9 mouse cellular contexts compared by ENCODE assay signal in the genomic region with DNA sequence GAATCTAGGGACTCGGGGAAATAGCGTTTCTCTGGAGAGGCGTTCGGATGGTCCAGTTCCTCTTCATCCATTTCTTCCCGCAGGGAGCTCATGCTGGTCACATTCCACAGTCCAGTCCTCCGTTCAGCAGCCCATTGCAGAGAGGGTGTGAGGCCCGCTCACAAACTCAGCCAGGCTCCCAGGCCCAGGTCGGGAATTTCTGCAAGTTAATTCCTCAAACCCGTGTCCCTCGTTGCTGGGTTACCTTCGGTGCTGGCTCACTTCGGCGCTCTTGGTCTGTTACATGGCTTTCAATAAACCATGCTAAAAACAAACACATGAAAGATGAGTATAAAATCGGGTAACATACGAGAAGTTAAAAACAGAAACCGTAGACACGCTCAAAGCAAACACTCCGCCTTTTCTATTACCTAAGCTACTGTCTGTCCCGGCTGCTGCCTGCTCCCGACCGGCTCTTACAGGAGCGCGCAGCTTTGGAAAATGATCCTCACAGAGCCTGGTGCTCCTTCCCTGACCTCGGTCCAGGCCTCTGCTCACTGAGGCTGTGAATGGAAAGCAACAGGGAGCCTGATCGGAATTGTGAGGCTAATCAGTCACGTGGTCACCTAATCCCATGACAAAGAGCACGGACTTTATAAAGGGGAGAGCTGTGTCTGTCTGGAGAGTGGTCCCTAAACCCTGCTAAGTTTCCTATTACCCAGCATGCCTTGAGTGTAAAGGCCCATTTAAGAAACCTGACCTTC. TPM values are rescaled to one million over a fixed set of nuclear protein-coding genes. Genes with fewer than 3 reads are reported as not detected.
DNase-seq lines count a peak whose midpoint lies in the region; ATAC-seq and TF ChIP-seq lines count a peak whose summit lies in the region.
"Had no signal": no experiment of that assay in that cellular context is flagged by ENCODE, and none has a peak within 500 bp of the region (broad histone marks: within the 10 kb centered on the region; RNA-seq: fewer than 3 reads in every experiment).

No protein-coding gene starts in this region.

- no peak for TF ChIP-seq CTCF in lung, postnatal 0 days (IDR thresholded peaks at IDR 0.05)

- no peaks in the 10 kb centered on the region for H3K36me3 ChIP-seq in lung, postnatal 0 days (ENCODE audit: insufficient read depth, low read length)
- H3K36me3 ChIP-seq in forebrain, embryonic 14.5 days (ENCODE audit: control insufficient read depth, insufficient read depth, low read length): no peaks in the 10 kb centered on the region
- no peaks in the 10 kb centered on the region for H3K36me3 ChIP-seq in limb, embryonic 10.5 days

- H3K9ac ChIP-seq in lung, postnatal 0 days (replicated peaks; ENCODE audit: low read depth): no peak overlapping the region
- peak overlapping the region; percentile 60 for H3K9ac ChIP-seq in forebrain, embryonic 14.5 days (ENCODE audit: low read length)

- no peak overlapping the region for H3K27ac ChIP-seq in lung, postnatal 0 days (ENCODE audit: low read length)
- H3K27ac ChIP-seq in forebrain, embryonic 14.5 days (ENCODE audit: low read depth, low read length): peak overlapping the region; percentile 86
- peak overlapping the region; percentile 76 for H3K27ac ChIP-seq in limb, embryonic 10.5 days

- no peaks in the 10 kb centered on the region for H3K4me1 ChIP-seq in lung, postnatal 0 days (ENCODE audit: insufficient read depth, low read depth, low read length)
- H3K4me1 ChIP-seq in forebrain, embryonic 14.5 days (ENCODE audit: control insufficient read depth, insufficient read depth, low read length): peaks cover 10% of the 10 kb centered on the region; the same call in 1 of the 2 replicates
- H3K4me1 ChIP-seq in limb, embryonic 10.5 days: peaks cover 15% of the 10 kb centered on the region; the same call in 1 of the 2 replicates

- WGBS in lung, postnatal 0 days: 37% methylated on average over 27 of the region's 27 CpGs
- WGBS in forebrain, embryonic 14.5 days: 2% methylated on average over 27 of the region's 27 CpGs
- WGBS in limb, embryonic 10.5 days: 8% methylated on average over 27 of the region's 27 CpGs

- H3K9me3 ChIP-seq in lung, postnatal 0 days (ENCODE audit: low read length): no peaks in the 10 kb centered on the region
- no peaks in the 10 kb centered on the region for H3K9me3 ChIP-seq in forebrain, embryonic 14.5 days (replicated peaks; ENCODE audit: control insufficient read depth, low read length)
- H3K9me3 ChIP-seq in limb, embryonic 10.5 days (replicated peaks): no peaks in the 10 kb centered on the region

- H3K4me2 ChIP-seq in lung, postnatal 0 days (replicated peaks; ENCODE audit: low read depth, low read length): 0 out of 2 replicates have a peak overlapping the region, but pooled peaks have one; percentile 6
- peak overlapping the region; percentile 58 for H3K4me2 ChIP-seq in forebrain, embryonic 14.5 days (ENCODE audit: low read length)

- H3K4me3 ChIP-seq in lung, postnatal 0 days (ENCODE audit: low read depth, low read length): no peak overlapping the region
- H3K4me3 ChIP-seq in forebrain, embryonic 14.5 days (ENCODE audit: low read depth, low read length): peak overlapping the region; percentile 29
- H3K4me3 ChIP-seq in limb, embryonic 10.5 days: peak overlapping the region; percentile 37
- H3K4me3 ChIP-seq: megakaryocyte, embryonic 14.5 days had no signal

- DNase-seq in lung, postnatal 0 days (ENCODE audit: low spot score): no peak
- DNase-seq in lung, postnatal 36 days: no peak
- peak; percentile 90 for DNase-seq in forebrain, embryonic 14.5 days (ENCODE audit: low spot score)
- DNase-seq in limb, embryonic 10.5 days (ENCODE audit: low spot score): peak; percentile 70
- peak; percentile 96 for DNase-seq in retina, postnatal 1 day
- DNase-seq in spleen, postnatal 4 days (ENCODE audit: low spot score in 2 of 2): no peak
- no peak for DNase-seq in spleen, adult 18-20 months
- DNase-seq in urinary bladder, postnatal 36 days (ENCODE audit: low spot score in 2 of 2): no peak

- ATAC-seq in lung, postnatal 0 days: no peak
- peak; percentile 90 for ATAC-seq in forebrain, embryonic 14.5 days

- no peaks in the 10 kb centered on the region for H3K27me3 ChIP-seq in lung, postnatal 0 days (replicated peaks; ENCODE audit: insufficient read depth, low read length)
- no peaks in the 10 kb centered on the region for H3K27me3 ChIP-seq in forebrain, embryonic 14.5 days (replicated peaks; ENCODE audit: control insufficient read depth, insufficient read depth, low read length)
- no peaks in the 10 kb centered on the region for H3K27me3 ChIP-seq in limb, embryonic 10.5 days (ENCODE audit: low read depth, poor library complexity, severe bottlenecking)
- H3K27me3 ChIP-seq: megakaryocyte, embryonic 14.5 days had no signal

- TF ChIP-seq EP300 in lung, postnatal 0 days (IDR thresholded peaks at IDR 0.05): no peak

RNA-seq across cellular contexts. Expression of gene Fank1, which starts 16.9 kb away (rescaled TPM):
- polyA plus RNA-seq in lung, postnatal 0 days (2015; fragmentation: Nextera tagmentation; extraction: Ambion mirVana): 6.8 and 6.9 TPM in 2 replicates
- polyA plus RNA-seq in forebrain, embryonic 14.5 days (2014; fragmentation: Nextera tagmentation; extraction: Ambion mirVana): 4.2 and 4.5 TPM in 2 replicates
- 0.41 TPM in 1 of 2 replicates, not detected in the other for polyA plus RNA-seq in limb, embryonic 10.5 days (2016; fragmentation: Nextera tagmentation; extraction: Ambion mirVana)

RNA-seq across cellular contexts. Expression of gene Dhx32, which starts 22.7 kb away (rescaled TPM):
- 22.0 and 25.1 TPM in 2 replicates for polyA plus RNA-seq in lung, postnatal 0 days (2015; fragmentation: Nextera tagmentation; extraction: Ambion mirVana)
- 55.1 and 56.9 TPM in 2 replicates for polyA plus RNA-seq in forebrain, embryonic 14.5 days (2014; fragmentation: Nextera tagmentation; extraction: Ambion mirVana)
- 18.0 and 19.3 TPM in 2 replicates for polyA plus RNA-seq in limb, embryonic 10.5 days (2016; fragmentation: Nextera tagmentation; extraction: Ambion mirVana)

RNA-seq across cellular contexts. Expression of gene Uros, which starts 49.9 kb away (rescaled TPM):
- 12.9 and 18.3 TPM in 2 replicates for polyA plus RNA-seq in lung, postnatal 0 days (2015; fragmentation: Nextera tagmentation; extraction: Ambion mirVana)
- polyA plus RNA-seq in forebrain, embryonic 14.5 days (2014; fragmentation: Nextera tagmentation; extraction: Ambion mirVana): 62.6 TPM in 2 replicates
- polyA plus RNA-seq in limb, embryonic 10.5 days (2016; fragmentation: Nextera tagmentation; extraction: Ambion mirVana): 34.0 and 34.4 TPM in 2 replicates

RNA-seq across cellular contexts. Expression of gene Bccip, which starts 50.6 kb away (rescaled TPM):
- 90.8 TPM in 2 replicates for polyA plus RNA-seq in lung, postnatal 0 days (2015; fragmentation: Nextera tagmentation; extraction: Ambion mirVana)
- 108 and 113 TPM in 2 replicates for polyA plus RNA-seq in forebrain, embryonic 14.5 days (2014; fragmentation: Nextera tagmentation; extraction: Ambion mirVana)
- polyA plus RNA-seq in limb, embryonic 10.5 days (2016; fragmentation: Nextera tagmentation; extraction: Ambion mirVana): 234 and 236 TPM in 2 replicates

Comparison
In these comparisons a context has a peak if more than half of its experiments do, and no peak if none do; other contexts are left out.
1. DNase-seq: peak in forebrain, embryonic 14.5 days (single experiment), limb, embryonic 10.5 days (single experiment) and retina, postnatal 1 day (single experiment); none in lung, postnatal 0 days (single experiment), lung, postnatal 36 days (single experiment), spleen, postnatal 4 days (0 of 2), spleen, adult 18-20 months (0 of 2) and urinary bladder, postnatal 36 days (0 of 2).